Mouse (Mus musculus) brown adipose tissue, adult 24 weeks (tissue): ENCODE results near the gene Smco3. TPM values are rescaled to one million over a fixed set of nuclear protein-coding genes. Genes with fewer than 3 reads are reported as not detected.
"Not testable (repeated sequence)": the region's sequence is repeated elsewhere in the genome, so short reads cannot be mapped to it uniquely, and the experiment has no call there.

ENCODE experiments used
- H3K27ac ChIP-seq: fragments of 200-500 bp; replicated peaks from 2 replicates; pipeline ENCODE4 v1.5.1; 2012; ENCODE audit warnings: low read depth, mild to moderate bottlenecking, low read length
- H3K4me1 ChIP-seq: fragments of 200-500 bp; 2 replicates; pipeline ENCODE4 v1.6.1; 2012; ENCODE audit warnings: low read length, mixed read lengths; ENCODE audit not compliant: control insufficient read depth, insufficient read depth, insufficient read length
- H3K4me3 ChIP-seq: fragments of 200-500 bp; 2 replicates; pipeline ENCODE4 v1.5.1; 2012; ENCODE audit warnings: low read depth, mild to moderate bottlenecking, low read length, moderate library complexity; ENCODE audit not compliant: insufficient read depth
- polyA plus RNA-seq: library from polyadenylated mRNA; stranded (reverse); fragments of >200 nt; gene quantifications from 2 replicates; pipeline ENCODE4 v1.2.4, GENCODE M21; 2012; ENCODE audit not compliant: missing spikeins, insufficient read depth, insufficient read length

Smco3 gene
- polyA plus RNA-seq, 1 experiment = not detected

DNA sequence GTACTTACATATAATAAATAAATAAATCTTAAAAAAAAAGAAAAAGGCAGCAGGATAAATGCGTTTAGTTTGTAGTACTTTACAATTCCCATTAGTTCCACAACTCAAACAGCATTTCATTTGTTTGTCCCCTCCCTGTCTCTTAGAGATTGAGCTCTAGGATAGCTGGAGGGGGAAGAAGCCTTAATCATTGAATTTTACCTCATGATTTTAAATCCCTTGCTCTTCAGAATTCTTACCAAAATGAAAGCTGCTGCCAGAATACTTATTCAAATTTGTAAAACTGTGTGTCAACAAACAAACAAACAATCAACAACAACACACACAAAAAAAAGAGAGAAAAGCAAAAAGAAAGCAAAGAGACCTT, 29.9 kb downstream of the Smco3 start:
- no peak overlapping the region for H3K4me3 ChIP-seq
- H3K27ac ChIP-seq = no peak overlapping the region
- H3K4me1 ChIP-seq = peaks cover 15% of the 10 kb centered on the region; the same call in 1 of the 2 replicates

DNA sequence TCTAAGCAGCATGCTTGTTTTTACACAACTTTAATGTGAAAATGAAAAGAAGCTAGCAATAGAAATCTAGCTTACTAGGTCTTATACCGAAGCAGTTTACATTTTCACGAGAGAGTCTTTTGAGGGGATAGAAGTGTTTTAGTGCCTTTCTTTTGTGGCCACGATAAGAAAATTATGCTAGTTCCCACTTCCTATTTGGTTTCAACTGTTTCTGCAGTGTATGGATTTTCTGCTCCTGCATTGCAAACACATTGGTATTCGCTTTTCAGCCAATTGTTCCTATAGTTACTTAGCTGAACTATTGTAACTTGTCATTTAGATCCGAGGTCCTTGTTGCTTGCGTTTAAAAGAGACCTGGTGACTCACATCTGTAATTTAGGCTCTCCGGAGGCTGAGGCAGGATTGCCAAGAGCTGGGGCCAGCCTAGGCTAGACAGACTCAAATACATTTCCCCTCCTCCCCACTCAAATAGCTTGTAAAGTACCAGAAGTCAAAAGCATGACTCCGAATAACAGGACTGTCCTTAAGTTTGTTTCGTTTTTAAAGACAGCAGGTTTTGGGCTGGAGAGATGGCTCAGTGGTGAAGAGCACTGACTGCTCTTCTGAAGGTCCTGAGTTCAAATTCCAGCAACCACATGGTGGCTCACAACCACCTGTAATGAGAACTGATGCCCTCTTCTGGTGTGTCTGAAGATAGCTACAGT, 30.4 kb downstream of the Smco3 start:
- H3K4me1 ChIP-seq = peaks cover 15% of the 10 kb centered on the region; the same call in 1 of the 2 replicates
- H3K27ac ChIP-seq = peak overlapping the region; percentile 59
- H3K4me3 ChIP-seq = peak overlapping the region; percentile 32

DNA sequence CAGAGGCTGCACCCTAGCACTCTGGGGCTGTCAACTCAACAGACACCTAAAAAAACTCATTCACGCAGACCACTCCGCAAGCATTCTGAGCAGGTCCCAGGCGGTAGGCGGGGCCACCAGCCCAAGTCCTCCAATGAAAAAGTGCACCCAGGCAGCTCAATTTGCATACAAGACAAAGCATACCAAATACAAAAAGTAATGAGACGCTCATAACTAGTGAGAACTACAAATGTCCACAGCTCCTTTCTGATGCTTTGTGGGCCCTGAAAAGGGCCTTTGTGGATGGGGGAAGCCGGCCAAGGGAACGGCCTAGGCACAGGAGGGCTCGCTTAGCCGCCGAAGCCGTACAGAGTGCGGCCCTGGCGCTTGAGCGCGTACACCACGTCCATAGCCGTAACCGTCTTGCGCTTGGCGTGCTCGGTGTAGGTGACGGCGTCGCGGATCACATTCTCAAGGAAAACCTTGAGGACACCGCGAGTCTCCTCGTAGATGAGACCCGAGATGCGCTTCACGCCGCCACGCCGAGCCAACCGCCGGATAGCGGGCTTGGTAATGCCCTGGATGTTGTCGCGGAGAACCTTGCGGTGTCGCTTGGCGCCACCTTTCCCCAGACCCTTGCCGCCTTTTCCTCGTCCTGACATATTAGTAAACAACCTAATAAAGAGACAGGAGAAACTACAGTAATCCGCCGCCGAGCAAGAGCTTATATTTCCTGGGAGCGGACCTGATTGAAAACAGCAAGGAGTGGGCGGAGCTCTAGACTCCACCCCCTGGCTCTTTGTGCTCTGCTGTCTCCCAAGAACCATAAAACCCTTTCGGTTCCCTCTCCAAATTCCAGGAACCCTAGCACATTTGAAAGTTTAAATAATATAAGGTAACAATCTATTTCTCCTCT, 31.3 kb downstream of the Smco3 start, which contains the start of gene Hist4h4:
Hist4h4 (minus strand) TSS at position 677 of the 895 bp plus-strand sequence.
- Histone ChIP-seq H3K4me1 (peaks cover 6% of the 10 kb centered on the region; the same call in 1 of the 2 replicates), H3K27ac (peak within 1 kb of the TSS; percentile 92), H3K4me3 (peak within 1 kb of the TSS; percentile 70)

DNA sequence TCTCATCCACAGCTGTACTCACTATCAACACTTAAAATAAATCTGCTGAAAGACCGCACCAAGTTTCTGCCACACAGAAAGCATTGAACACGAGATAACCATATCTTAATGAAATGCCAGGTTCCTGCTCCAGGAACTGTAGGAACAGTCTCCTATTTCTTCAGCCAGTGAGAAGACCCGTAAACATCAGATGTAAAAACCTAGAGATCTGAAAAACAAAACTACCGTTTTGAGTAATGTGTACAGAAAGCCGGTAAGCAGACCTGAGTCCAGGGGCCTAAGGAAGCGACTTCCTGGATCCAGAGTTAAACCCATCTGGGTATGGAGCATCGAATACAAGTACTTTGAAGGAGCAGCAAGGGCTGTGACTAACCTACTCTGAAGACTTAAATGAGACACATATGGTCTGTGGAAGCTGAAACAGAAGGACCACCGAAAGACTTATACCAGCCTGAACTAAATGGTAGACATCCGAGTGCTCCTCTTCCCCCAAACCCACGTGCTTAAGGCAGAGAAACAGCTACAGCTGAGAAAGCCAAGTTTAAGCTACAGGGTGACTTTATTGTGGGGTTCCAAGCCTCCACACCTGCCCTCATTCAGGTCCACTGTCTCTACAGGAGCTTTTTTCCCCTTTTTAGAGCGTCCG, 32.0 kb downstream of the Smco3 start:
- H3K27ac ChIP-seq = no peak overlapping the region
- peaks cover 3% of the 10 kb centered on the region; the same call in 1 of the 2 replicates for H3K4me1 ChIP-seq
- peak overlapping the region; percentile 70 for H3K4me3 ChIP-seq

DNA sequence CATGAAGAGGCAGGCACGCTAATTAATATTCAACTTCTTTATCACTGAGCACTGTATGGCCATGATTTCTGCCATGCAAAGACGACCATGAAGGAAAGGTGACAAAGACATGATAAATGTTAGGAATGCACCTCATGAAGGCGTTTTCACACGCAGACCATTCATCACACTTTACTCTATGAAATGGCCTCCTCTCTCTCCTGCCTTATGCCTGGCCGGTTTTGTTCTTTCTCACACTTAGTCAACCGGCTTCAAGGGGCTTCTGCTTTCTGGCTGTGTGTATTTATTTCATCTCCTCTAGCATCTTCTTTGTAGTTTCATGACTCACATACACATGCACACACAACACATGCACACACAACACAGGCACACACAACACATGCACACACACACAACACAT, 34.0 kb downstream of the Smco3 start:
- no peak overlapping the region for H3K27ac ChIP-seq
- no peak overlapping the region for H3K4me3 ChIP-seq
- peaks cover 3% of the 10 kb centered on the region; the same call in 1 of the 2 replicates for H3K4me1 ChIP-seq

DNA sequence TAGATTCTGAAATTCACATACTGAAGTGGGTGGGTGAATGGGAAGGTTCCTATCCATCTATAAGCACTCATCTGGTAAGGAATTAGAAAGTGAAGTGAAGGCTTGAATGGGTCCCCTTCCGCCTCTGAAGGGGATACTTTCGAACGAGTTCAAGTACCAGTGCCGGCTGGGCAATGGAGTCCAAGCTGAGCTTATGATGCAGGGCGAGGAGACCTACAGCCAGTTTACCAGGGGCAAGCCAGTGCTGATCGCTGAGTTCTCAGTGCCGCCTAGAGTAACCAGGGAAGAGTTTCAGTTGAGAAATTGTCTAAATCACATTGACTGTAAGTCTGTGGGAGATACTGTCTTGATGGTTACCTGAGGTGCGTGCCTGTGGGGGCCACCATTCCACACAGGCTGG, 34.5 kb downstream of the Smco3 start:
- H3K27ac ChIP-seq = no peak overlapping the region
- H3K4me1 ChIP-seq = peaks cover 3% of the 10 kb centered on the region; the same call in 1 of the 2 replicates
- H3K4me3 ChIP-seq = no peak overlapping the region

DNA sequence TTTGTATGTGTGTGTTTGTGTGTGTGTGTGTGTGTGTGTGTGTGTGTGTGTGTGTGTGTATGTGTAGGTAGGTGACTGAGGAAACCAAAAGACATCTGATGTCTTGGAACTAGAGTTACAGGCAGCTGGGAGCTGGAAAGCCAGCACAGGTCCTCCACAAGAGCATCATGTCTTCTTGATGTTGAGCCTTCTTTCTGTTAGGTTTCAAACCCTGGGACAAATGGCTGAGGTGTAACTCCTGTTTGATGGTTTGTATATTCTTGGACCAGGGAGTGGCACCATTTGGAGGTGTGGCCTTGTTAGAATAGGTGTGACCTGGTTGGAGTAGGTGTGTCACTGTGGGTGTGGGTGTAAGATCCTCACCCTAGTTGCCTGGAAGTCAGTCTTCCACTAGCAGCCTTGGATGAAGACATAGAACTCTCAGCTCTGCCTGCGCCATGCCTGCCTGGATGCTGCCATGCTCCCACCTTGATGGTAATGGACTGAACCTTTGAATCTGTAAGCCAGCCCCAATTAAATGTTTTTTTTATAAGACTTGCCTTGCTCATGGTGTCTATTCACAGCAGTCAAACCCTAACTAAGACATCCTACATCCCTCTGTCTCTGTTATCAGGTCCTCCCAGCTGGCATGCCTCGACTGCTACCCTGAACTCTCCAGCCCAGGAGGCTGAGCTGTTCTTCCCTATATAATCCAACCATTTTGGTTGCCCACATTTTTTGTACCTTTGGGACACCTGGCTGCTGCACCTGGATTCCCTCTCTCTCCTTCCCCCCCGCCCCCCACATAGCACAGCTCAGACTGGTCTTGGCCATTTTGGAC, 37.2 kb downstream of the Smco3 start:
- not testable (repeated sequence) for H3K4me1 ChIP-seq, H3K27ac ChIP-seq, H3K4me3 ChIP-seq

DNA sequence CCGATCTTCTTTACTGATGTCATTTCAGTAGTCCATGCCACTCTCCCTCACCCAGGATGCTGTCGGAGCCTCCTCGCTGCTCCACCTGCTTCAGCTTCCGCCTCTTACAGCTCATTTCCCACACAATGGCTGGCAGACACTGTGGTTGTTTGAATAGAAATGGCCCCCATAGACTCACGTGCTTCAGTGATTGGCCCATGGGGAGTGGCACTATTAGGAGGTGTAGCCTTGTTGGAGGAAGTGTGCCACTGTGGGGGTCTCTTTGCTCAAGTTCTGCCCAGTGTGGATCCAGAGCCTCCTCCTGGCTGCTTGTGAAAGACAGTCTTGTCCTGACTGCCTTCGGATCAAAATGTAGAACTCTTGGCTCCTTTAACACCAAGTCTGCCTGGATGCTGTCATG, 39.4 kb downstream of the Smco3 start:
- Histone ChIP-seq H3K4me3 (no peak overlapping the region), H3K4me1 (peaks cover 3% of the 10 kb centered on the region), H3K27ac (no peak overlapping the region)

DNA sequence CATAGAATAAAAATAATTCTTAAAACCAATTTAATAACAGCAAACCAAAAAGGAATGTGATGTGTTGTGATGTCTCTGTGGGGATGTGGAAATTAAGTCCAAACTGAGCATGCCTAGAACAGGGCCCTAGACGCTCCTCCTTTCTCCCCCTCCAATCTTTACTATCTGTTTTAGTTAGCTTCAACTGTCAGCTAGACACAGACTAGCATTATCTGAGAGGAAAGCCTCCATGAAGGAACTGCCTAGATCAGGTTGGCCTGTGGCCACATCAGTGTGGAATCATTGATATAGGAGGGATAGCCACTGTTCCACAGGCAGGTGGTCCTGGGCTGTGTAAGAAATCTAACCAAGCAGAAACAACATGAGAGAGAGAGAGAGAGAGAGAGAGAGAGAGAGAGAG, 40.1 kb downstream of the Smco3 start:
- Histone ChIP-seq H3K4me3 (no peak overlapping the region), H3K27ac (no peak overlapping the region), H3K4me1 (peaks cover 3% of the 10 kb centered on the region)

DNA sequence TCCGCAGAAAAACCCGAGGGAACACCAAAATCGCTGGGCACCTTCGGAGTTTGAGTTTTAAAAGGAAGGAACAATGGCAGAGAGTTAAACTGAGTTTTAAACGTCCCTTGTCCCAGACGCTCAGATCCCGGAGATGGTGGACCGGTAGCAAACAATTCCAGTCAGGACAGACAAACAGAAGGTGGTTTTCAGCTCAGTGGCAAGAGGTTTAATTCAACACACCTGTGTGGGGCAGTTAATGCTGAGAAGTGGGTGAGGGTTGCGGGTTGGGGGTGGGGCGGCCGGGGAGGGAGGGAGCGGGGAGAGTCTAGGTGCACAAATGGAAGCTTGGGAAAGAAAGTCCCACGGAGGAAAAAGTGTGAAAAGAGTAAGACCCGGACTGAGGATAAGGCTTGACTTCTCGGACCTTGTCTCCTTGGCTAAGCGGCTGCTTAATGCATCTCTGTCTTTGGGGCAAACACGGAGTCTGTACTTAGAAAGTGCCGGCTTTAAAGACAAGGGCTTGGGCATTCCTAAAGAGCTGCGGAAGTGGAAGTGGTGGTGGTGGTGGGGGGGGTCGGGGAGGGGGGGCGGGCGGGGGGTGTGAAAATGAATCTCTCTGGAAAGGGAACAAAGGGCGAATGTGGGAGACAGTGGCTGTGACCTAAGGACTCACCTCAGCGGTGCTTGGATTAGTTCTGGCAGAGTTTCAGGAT, 41.3 kb downstream of the Smco3 start:
- H3K4me3 ChIP-seq = peak overlapping the region; percentile 39; the same call in 1 of the 2 replicates
- no peak overlapping the region for H3K27ac ChIP-seq
- H3K4me1 ChIP-seq = peaks cover 3% of the 10 kb centered on the region

DNA sequence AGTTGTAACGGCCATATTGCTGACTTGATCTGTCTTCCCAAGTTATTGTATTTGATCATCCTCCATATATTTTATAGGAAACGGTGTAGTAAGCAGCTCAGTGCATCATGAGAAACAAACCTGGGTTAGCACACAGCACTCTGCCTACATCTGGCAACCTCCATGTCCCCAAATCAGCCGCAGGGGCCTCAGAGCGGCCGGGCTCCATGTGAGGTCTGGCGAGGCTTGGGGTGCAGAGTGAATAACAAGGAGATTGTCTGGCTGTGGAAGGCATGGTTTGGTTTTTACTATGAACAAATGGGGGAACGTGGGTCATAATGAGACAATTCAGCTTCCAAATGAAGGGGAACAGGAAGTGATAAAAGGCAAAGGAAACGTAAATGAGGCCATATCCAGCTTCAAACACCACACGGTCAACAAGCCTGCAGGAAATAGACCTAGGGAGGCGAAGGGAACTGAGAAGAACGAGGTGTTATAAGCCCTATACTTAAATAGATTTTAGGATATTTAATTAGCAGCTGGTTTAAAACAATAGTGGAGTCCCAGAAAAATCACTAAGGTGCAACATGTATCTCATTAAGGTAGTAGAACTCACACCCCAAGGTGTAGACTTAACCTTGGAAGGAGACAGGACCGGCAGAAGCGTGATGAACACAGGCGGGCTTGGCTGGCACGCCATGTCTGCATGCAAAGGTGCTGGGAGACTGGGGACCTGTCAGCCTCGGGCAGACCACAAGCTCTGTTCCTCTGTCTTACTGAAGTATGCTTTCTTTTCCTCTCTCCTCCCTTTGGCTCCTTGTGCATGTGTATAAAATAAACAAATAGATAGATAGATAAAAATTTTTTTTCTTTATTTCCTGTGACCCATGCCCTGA, 42.1 kb downstream of the Smco3 start:
- H3K4me3 ChIP-seq = no peak overlapping the region
- no peak overlapping the region for H3K27ac ChIP-seq
- H3K4me1 ChIP-seq = peaks cover 3% of the 10 kb centered on the region

DNA sequence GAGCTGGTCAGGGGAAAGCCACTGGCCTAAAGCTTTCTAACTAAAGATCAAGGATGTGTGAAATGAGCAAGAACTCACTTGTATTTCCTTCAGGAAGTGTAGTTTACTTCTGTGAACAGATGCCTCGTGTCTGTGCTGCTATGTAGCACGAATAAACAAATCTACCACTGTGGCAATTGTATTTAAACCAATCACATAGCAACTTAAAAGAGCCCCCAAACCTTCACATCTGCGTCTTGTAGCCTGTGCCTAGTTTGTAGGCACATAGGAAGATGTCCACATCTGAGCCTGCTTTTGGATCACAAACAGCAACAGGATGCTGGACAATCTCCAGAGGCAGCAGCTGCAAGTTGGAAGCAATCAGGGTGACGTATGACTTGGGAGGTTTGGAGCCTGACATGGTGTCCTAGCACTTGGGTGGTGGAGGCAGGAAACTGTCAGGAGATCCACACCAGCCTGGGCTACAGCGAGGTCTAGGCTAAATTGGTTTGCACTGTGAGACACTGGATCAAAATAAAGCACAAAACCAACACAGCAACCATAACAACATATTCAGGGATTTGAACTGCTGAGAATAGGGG, 45.8 kb downstream of the Smco3 start:
- Histone ChIP-seq H3K4me1 (peaks cover 3% of the 10 kb centered on the region), H3K4me3 (no peak overlapping the region), H3K27ac (no peak overlapping the region)

DNA sequence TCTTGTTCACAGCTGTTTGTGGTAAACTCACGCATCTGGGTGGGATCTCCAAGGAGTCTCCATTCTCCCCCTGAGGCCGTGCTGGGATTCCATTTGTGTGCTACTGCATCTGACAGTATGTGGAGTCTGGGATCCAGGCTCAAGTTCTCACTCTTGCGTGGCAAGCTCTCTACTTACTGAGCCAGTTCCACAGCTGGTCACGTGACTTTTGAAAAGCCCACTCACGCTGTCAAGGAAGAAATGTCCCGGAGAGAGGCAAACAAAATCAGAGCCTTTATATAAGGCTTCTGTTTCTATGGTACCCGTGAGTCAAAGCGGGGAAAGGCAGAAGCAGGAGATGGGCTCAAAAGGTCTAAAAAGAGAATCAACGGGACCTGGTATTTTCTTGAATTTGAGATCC, 52.5 kb downstream of the Smco3 start:
- Histone ChIP-seq H3K27ac (no peak overlapping the region), H3K4me3 (no peak overlapping the region), H3K4me1 (no peaks in the 10 kb centered on the region)
